Mouse (Mus musculus) liver, embryonic 11.5 days (tissue): ENCODE data around the gene Vamp8. TPM values are rescaled to one million over a fixed set of nuclear protein-coding genes. Genes with fewer than 3 reads are reported as not detected.

Experiments
- ATAC-seq: fragments of 200-750 bp; cut with Nextera tagmentation; replicated peaks from 2 replicates; pipeline ENCODE4 v1.8.0; 2017; ENCODE audit warnings: moderate number of reproducible peaks, mild to moderate bottlenecking, moderate TSS enrichment, moderate library complexity; ENCODE audit not compliant: low FRiP score
- DNase-seq: peaks from one replicate; pipeline ENCODE4 v3.0.0-alpha.2; 2017; ENCODE audit warnings: low spot score
- H3K27ac ChIP-seq: fragments of 300-500 bp; sonication (generic); 2 replicates; pipeline ENCODE4 v1.5.1; 2014; ENCODE audit warnings: mild to moderate bottlenecking, low read depth, low read length, control low read depth
- H3K27me3 ChIP-seq: fragments of 300-500 bp; sonication (generic); replicated peaks from 2 replicates; pipeline ENCODE4 v1.6.1; 2014; ENCODE audit warnings: low read length, mixed read lengths; ENCODE audit not compliant: control insufficient read depth, insufficient read depth
- H3K36me3 ChIP-seq: fragments of 300-500 bp; sonication (generic); 2 replicates; pipeline ENCODE4 v1.6.1; 2014; ENCODE audit warnings: mild to moderate bottlenecking, low read length, moderate library complexity, mixed read lengths; ENCODE audit not compliant: control insufficient read depth, insufficient read depth
- H3K4me1 ChIP-seq: fragments of 300-500 bp; sonication (generic); replicated peaks from 2 replicates; pipeline ENCODE4 v1.6.1; 2014; ENCODE audit warnings: low read length, mixed read lengths; ENCODE audit not compliant: control insufficient read depth, insufficient read depth
- H3K4me2 ChIP-seq: fragments of 300-500 bp; sonication (generic); 2 replicates; pipeline ENCODE4 v1.6.1; 2014; ENCODE audit warnings: mild to moderate bottlenecking, control low read depth, moderate library complexity
- H3K4me3 ChIP-seq: fragments of 300-500 bp; sonication (generic); 2 replicates; pipeline ENCODE4 v1.5.1; 2014; ENCODE audit warnings: low read depth, low read length, control low read depth
- H3K9ac ChIP-seq: fragments of 300-500 bp; sonication (generic); 2 replicates; pipeline ENCODE4 v1.6.1; 2014; ENCODE audit warnings: low read depth, low read length, control low read depth
- H3K9me3 ChIP-seq: fragments of 300-500 bp; sonication (generic); 2 replicates; pipeline ENCODE4 v1.6.1; 2016; ENCODE audit warnings: low read length, inconsistent platforms, mixed read lengths; ENCODE audit not compliant: control insufficient read depth
- WGBS: fragments of 180-500 bp; shearing (Covaris S2); extraction: QIAGEN DNeasy Blood & Tissue Kit; methylation state at CpG from one replicate; pipeline ENCODE4 v1.1.7; 2014; 5-methylcytosine and 5-hydroxymethylcytosine counted together
- polyA plus RNA-seq: library from polyadenylated mRNA; unstranded; fragments of >200 nt; fragmentation: Nextera tagmentation; extraction: Ambion mirVana; gene quantifications from 2 replicates; pipeline ENCODE4 v1.2.1, GENCODE M21; 2014

Vamp8 gene
- polyA plus RNA-seq, 1 experiment from 2014 or later = 274 TPM

GRCm38 (mm10) chr6:72373184-72373583, 17.3 kb downstream of the Vamp8 start:
- Histone ChIP-seq H3K4me2 (no peak overlapping the region), H3K9ac (peak overlapping the region; percentile 30; the same call in 1 of the 2 replicates), H3K27ac (no peak overlapping the region), H3K9me3 (no peaks in the 10 kb centered on the region), H3K36me3 (peaks cover 9% of the 10 kb centered on the region; the same call in 1 of the 2 replicates), H3K4me1 (peaks cover 44% of the 10 kb centered on the region), H3K4me3 (no peak overlapping the region), H3K27me3 (no peaks in the 10 kb centered on the region)
- DNase-seq (no peak), ATAC-seq (no peak)
- 89% methylated on average over 4 of the region's 4 CpGs for WGBS

- DNase-seq (no peak), ATAC-seq (no peak)
- H3K27ac ChIP-seq = peak overlapping the region; percentile 16; the same call in 1 of the 2 replicates
- H3K4me2 ChIP-seq = no peak overlapping the region
- no peak overlapping the region for H3K9ac ChIP-seq
- H3K9me3 ChIP-seq = no peaks in the 10 kb centered on the region
- WGBS = 19% methylated on average over 1 of the region's 1 CpGs
- no peaks in the 10 kb centered on the region for H3K27me3 ChIP-seq
- peaks cover 43% of the 10 kb centered on the region for H3K4me1 ChIP-seq
- peaks cover 9% of the 10 kb centered on the region; the same call in 1 of the 2 replicates for H3K36me3 ChIP-seq
- H3K4me3 ChIP-seq = no peak overlapping the region
Observed at GRCm38 (mm10) chr6:72371571-72371970, 18.9 kb downstream of the Vamp8 start.

GRCm38 (mm10) chr6:72371147-72371546, 19.4 kb downstream of the Vamp8 start:
- Histone ChIP-seq H3K4me1 (peaks cover 38% of the 10 kb centered on the region), H3K27ac (peak overlapping the region; percentile 16; the same call in 1 of the 2 replicates), H3K9me3 (no peaks in the 10 kb centered on the region), H3K4me3 (no peak overlapping the region), H3K4me2 (no peak overlapping the region), H3K36me3 (peaks cover 9% of the 10 kb centered on the region; the same call in 1 of the 2 replicates), H3K9ac (no peak overlapping the region), H3K27me3 (no peaks in the 10 kb centered on the region)
- WGBS = 57% methylated on average over 5 of the region's 5 CpGs
- ATAC-seq (no peak), DNase-seq (no peak)

GRCm38 (mm10) chr6:72370091-72370490, 20.4 kb downstream of the Vamp8 start:
- DNase-seq = no peak
- Histone ChIP-seq H3K4me3 (no peak overlapping the region), H3K36me3 (peaks cover 9% of the 10 kb centered on the region; the same call in 1 of the 2 replicates), H3K9me3 (no peaks in the 10 kb centered on the region), H3K9ac (no peak overlapping the region), H3K27me3 (no peaks in the 10 kb centered on the region), H3K4me2 (no peak overlapping the region), H3K27ac (peak overlapping the region; percentile 13; the same call in 1 of the 2 replicates), H3K4me1 (peaks cover 38% of the 10 kb centered on the region)
- 78% methylated on average over 12 of the region's 12 CpGs for WGBS
- no peak for ATAC-seq

- Histone ChIP-seq H3K36me3 (peaks cover 9% of the 10 kb centered on the region; the same call in 1 of the 2 replicates), H3K4me1 (peaks cover 33% of the 10 kb centered on the region), H3K9me3 (no peaks in the 10 kb centered on the region), H3K27me3 (no peaks in the 10 kb centered on the region), H3K9ac (0 out of 2 replicates have a peak overlapping the region, but pooled peaks have one; percentile 9), H3K4me2 (no peak overlapping the region), H3K4me3 (no peak overlapping the region), H3K27ac (no peak overlapping the region)
- DNase-seq = no peak
- no peak for ATAC-seq
- 77% methylated on average over 4 of the region's 4 CpGs for WGBS
Observed at GRCm38 (mm10) chr6:72369557-72369956, 20.9 kb downstream of the Vamp8 start.

GRCm38 (mm10) chr6:72367460-72367974, 23.0 kb downstream of the Vamp8 start:
- DNase-seq (no peak), ATAC-seq (no peak)
- WGBS = 76% methylated on average over 4 of the region's 4 CpGs

GRCm38 (mm10) chr6:72366844-72367443, 23.6 kb downstream of the Vamp8 start, which contains the start of gene Rnf181:
Rnf181 (minus strand) TSS chr6:72366956.
- Histone ChIP-seq H3K4me1 (peaks cover 24% of the 10 kb centered on the region), H3K4me3 (no peak within 1 kb of the TSS), H3K36me3 (peaks cover 9% of the 10 kb centered on the region; the same call in 1 of the 2 replicates), H3K27me3 (no peaks in the 10 kb centered on the region), H3K27ac (no peak within 1 kb of the TSS), H3K9me3 (no peaks in the 10 kb centered on the region), H3K4me2 (no peak within 1 kb of the TSS), H3K9ac (no peak within 1 kb of the TSS)
- ATAC-seq (no peak), DNase-seq (no peak)
- WGBS = 76% methylated on average over 4 of the region's 4 CpGs

More at GRCm38 (mm10) chr6:72367460-72367974, 23.0 kb downstream of the Vamp8 start:
- Histone ChIP-seq H3K36me3 (peaks cover 9% of the 10 kb centered on the region; the same call in 1 of the 2 replicates), H3K27ac (no peak overlapping the region), H3K4me1 (peaks cover 24% of the 10 kb centered on the region), H3K27me3 (no peaks in the 10 kb centered on the region), H3K9me3 (no peaks in the 10 kb centered on the region), H3K4me2 (no peak overlapping the region), H3K4me3 (no peak overlapping the region), H3K9ac (no peak overlapping the region)

GRCm38 (mm10) chr6:72366304-72366703, 24.2 kb downstream of the Vamp8 start:
- 65% methylated on average over 3 of the region's 3 CpGs for WGBS
- Histone ChIP-seq H3K36me3 (peaks cover 9% of the 10 kb centered on the region; the same call in 1 of the 2 replicates), H3K9me3 (no peaks in the 10 kb centered on the region), H3K27ac (no peak overlapping the region), H3K4me2 (no peak overlapping the region), H3K4me3 (no peak overlapping the region), H3K9ac (no peak overlapping the region), H3K27me3 (no peaks in the 10 kb centered on the region), H3K4me1 (peaks cover 24% of the 10 kb centered on the region)
- DNase-seq (no peak), ATAC-seq (no peak)
